Mouse (Mus musculus): ENCODE measurements around the gene Gm49336.

The Gm49336 gene

DNA sequence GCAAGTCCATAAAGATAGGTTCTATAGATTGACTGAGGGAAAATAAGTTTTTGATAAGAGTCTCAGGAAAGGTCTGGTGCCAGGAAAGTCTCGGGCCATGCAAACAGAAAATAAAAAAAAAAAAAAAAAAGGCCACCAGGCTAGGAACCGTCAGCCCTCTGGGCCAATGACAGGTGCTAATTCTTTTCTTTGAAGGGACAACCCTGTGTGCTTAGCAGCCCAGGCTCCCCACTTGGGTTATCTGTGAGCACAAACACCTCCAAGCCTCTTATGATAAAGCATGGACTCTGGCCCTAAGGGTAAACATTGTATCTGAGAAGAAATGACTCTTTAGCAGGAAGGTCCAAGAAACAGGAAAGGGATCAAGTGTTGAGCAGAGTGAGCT is 72.7 kb downstream of the Gm49336 start:
- CTCF ChIA-PET = interaction anchor here in 1 of 4 experiments (1.2 kb wide), 1 partner anchor 86 kb away, joined by 3 read pairs; the partner anchor contains the start of gene Mtmr6
- POLR2A ChIA-PET = interaction anchor here in 2 of 4 experiments (0.7 to 1.0 kb wide), 2 partner anchors 24 to 856 kb away, joined by 3 read pairs; no protein-coding TSS in a partner anchor

DNA sequence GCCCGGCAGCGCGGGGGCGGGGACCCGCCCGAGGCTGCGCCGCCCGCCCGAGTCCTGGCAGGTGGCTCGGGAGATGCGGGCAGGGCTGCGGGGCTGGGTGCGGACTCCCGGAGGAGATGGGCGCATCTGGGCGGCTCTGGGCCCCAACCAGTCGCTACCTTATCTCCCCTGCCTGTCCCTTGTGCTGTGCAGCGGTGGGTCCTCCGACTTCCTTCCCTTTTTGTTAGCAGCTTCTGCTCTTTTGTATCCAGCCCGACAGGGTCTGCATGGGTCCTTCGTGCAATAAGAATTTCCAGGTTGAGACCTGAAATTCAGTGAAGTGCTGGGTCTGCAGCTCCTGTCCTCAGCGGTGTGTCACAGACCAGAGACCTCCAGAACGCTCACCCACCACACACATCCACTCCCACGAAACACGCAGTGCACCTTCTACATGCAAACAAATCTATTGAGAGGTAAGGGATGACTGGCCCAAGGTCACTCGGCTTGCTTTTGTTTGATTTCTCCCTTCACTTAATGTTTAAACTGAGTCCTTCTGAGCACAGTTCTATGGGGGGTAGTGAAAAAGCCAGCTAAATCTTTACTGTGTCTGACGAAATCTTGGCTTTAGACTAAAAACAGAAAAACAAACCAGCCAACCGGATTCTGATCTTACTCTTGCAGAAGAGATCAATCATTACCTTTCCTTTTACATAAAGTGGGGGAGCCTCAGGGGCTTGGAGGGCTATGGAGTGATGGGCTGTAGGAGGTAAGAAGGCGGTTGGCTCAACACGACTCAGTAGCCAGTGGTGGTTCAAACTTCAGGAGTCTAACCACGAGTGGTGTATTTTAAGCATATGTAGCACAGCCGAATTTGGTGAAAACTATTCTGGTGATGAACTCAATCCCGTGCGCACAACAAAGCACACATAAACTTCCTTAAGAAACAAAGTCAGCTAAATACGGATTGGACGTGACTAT is 73.4 kb downstream of the Gm49336 start:
- CTCF ChIA-PET = interaction anchor here in 1 of 4 experiments (0.5 to 1.2 kb wide), 3 partner anchors 18 to 205 kb away, joined by 3 to 4 read pairs (median 3); partner anchors contain the start of gene Mtmr6
- POLR2A ChIA-PET = interaction anchor here in 2 of 4 experiments (0.7 to 1.0 kb wide), 3 partner anchors 24 to 857 kb away, joined by 3 read pairs; no protein-coding TSS in a partner anchor

DNA sequence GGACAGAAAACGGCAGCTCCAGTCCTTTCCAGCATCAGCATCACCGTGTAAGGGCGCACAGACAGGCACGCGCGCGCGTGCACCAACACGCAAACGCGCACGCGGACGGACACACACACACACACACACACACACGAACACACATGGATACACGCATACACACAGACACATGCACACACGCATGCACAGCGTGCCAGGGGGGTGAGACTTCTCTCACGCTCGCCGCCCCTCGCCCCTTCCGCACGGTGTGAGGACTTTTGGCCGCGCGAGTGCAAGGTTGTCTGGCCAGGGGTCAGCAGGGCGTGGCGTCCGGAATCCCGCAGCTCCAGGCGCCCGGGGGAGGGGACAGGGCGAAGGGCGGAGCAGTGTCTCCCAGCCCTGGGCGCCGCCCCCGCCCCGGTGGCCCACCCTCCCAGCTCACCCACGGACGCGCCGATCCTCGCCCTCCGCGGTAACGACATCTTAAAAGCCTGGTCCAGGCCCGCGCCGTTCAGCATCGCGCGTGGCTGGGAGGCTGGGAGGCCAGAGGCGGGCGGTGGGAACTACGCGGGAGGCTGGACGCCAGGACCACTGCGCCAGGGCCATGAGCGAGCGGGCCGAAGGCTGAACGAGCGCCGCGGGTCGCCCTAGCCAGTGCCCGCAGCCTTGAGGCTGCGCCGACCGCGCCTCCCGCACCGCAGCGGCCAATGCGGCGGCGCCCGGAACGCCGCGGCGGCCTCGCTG is 74.3 kb downstream of the Gm49336 start:
- ChIA-PET POLR2A (interaction anchor here in 1 of 4 experiments (0.7 to 1.5 kb wide), 4 partner anchors 28 to 201 kb away, joined by 3 to 4 read pairs (median 3); no protein-coding TSS in a partner anchor), CTCF (interaction anchor here in 1 of 4 experiments (0.5 to 1.2 kb wide), 3 partner anchors 19 to 205 kb away, joined by 3 to 4 read pairs (median 3); partner anchors contain the start of gene Mtmr6)

DNA sequence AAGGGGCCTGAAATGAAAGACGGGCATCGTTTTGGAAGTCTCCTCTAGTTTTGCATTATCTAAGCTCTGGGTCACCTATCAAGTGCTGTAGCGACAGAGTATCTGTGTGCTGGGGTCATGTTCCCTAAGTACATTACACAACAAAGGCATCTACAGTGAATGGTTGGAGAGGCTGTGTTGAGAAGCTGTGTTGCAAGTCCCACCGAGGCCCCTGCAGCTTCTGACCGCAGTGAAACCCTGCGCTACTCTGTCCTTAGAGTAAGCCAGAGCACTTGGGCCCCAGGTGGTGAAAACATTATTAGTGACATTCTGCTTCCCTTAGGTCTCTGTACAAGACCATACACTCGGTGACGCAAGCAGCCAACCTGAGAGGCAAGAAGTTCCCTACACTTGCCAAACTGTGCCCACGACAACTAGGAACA is 74.8 kb downstream of the Gm49336 start:
- CTCF ChIA-PET = no interaction called here

DNA sequence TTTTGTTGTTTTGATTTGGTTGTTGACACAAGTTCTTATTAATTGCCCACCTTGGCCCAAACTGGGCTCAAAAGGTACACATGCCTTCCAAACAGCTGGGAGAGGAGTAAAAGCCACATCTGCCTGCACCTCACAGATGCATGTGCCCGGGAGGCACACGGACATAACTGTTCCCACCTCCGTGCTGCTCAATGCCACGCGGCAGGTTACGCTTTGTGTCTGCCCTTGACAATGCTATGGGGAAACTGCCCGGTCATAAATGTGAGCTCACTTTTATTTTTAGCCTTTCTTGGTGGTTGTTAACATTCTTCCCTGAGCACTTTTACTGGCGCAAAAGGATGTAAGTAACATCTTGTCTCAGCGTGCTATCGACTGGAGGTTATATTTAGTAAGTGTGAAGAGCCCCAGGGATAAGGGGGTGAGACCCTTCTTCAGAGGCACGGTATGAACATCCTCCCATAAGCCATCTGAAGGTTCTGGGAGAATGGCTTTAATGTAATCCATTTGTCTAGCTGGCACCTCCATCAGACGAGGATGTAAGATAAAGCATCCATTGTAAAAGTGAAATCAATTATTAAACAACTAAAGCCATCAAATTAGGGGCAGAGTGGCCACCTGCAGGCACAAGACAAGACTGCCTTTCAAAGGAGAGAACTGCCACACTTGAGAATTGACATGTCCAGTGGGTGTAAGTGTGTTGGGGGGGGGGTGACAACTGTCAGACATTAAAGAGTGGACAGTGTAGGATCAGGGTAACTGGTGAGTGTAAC is 78.8 kb downstream of the Gm49336 start:
- POLR2A ChIA-PET = no interaction called here
- CTCF ChIA-PET = no interaction called here

More for the DNA sequence above, 74.8 kb downstream of the Gm49336 start:
- POLR2A ChIA-PET = interaction anchor here in 1 of 4 experiments (0.7 to 1.5 kb wide), 3 partner anchors 28 to 202 kb away, joined by 3 to 4 read pairs (median 3); no protein-coding TSS in a partner anchor

DNA sequence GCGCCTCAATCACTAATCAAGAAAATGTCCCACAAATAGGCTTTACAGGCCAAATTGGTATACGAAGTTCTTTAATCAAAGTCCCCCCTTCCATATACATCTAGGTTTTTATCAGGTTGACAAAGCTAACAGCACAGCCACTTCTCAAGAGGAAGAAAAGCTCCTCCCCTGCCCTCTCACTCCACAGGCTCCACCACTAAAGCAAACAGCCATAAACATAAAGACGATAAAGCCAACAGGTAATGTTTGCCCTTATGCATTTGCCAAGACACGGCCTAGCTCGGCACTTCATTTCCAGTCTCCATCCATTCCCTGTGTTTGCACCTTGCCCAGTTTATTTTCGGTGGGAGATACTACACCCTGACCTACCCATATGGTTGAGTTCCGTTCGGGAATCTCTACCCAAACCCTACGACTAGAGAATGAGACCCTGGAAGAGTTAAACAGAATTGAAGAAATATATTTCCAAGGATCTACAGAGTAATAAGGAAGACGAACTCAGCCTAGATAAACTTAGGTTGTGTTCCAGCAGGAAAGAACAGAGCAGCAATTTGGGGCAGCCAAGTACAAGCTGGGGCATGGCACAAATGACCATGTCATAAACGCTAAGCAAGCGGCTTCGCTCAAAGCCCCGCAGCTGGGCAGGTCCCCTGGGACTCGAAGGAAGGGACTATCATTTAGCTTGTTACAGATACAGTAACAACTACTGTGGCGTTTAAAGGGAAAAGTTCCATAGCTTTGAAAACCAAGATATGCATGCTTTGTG is 80.3 kb downstream of the Gm49336 start:
- POLR2A ChIA-PET = no interaction called here
- CTCF ChIA-PET = interaction anchor here in 1 of 4 experiments (0.6 kb wide), 1 partner anchor 299 kb away, joined by 4 read pairs; no protein-coding TSS in a partner anchor

DNA sequence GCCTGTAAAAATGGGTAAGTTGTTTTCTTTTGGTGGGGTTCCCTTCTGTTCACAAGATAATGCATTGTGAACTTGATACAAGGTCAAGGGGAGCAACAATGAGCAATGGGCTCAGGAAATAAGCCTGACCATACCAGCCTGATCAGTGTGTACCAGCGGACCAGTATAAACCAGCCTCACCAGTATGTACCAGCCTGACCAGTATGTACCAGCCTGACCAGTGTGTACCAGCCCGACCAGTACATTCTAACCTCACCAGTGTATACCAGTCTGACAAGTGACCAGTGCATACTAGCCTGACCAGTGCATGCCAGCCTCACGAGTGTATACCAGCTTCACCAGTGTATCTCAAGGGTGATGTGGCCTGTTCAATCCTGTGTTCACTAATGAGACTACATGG is 87.9 kb downstream of the Gm49336 start:
- ChIA-PET POLR2A (no interaction called here), CTCF (no interaction called here)
